Mouse (Mus musculus): ENCODE measurements around the gene Zhx3. TPM values are rescaled to one million over a fixed set of nuclear protein-coding genes. Genes with fewer than 3 reads are reported as not detected.

The Zhx3 gene
- total RNA-seq, 2 experiments from 2014 or later = 71.5 to 73.3 TPM

DNA sequence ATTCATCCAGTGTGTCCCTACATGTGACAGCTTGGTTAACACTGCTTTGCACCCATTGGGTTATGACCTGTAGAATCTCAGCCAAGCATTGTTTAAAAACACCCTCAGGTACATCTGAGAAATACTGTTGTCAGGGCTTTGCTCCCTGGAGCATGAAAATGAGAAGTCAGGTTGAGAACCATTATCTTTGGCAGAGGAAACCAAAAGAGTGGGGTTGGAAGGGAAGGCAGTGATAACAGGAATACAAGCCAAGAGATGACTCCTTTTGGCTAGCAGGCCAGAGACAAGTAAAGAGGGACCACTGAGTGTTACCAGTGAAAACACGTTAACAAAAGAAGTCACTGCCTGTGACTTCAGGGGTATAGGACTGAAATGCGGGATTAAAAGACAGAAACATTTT is 108.4 kb downstream of the Zhx3 start:
- DNase-seq (ENCODE audit: low spot score in 2 of 2) = no peak

DNA sequence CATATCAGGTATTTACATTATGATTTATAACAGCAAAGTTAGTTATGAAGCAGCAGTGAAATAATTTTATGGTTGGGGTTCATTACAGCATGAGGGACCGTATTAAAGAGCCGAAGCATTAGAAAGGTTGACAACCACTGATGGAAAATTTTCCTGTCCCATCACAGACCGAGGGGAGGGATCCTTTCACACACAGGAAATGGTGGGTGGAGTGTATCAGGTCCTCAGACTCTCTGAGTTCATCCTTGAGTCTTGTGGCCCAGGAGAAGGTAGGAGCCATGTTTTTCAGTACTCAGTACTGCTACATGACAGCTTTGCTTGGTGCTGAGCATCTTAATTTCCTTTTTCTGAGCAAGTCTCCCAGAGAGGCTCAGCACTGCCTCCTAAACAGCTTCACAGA is 109.0 kb downstream of the Zhx3 start:
- no peak for DNase-seq (ENCODE audit: low spot score in 2 of 2)

DNA sequence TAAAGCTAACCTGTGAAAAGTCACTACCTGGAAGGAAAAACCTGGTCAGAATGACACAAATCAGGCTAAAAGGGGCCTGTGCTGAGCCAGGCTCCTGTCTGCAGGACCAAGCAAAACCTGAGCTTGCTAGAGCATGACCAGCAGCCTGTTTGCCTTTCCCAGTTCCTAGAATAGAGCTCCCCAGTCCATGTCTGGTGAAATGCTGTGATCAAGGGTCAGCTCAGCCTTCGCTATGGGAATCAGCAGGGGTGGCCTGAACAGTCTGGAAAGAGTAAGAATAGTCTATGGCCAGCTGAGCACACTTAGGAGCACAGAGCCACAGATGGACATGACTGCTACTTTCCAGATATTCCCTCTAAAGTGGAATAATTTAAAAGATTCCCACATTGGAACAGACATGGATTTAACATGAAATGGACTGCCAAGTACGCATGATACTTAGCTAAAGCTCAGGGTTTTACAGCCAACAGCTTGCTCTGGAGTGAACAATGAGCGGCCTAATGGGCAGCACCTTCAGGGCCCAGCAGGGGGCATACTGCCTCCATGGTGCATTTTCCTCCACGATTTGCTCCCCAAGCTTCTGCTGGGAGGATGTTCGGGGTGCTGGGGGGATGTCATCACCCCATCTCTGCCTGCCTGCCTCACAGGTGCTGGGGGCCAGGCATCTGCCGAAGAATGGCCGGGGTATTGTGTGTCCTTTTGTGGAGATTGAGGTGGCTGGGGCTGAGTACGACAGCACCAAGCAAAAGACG is 112.2 kb downstream of the Zhx3 start:
- no peak for DNase-seq (ENCODE audit: low spot score in 2 of 2)

DNA sequence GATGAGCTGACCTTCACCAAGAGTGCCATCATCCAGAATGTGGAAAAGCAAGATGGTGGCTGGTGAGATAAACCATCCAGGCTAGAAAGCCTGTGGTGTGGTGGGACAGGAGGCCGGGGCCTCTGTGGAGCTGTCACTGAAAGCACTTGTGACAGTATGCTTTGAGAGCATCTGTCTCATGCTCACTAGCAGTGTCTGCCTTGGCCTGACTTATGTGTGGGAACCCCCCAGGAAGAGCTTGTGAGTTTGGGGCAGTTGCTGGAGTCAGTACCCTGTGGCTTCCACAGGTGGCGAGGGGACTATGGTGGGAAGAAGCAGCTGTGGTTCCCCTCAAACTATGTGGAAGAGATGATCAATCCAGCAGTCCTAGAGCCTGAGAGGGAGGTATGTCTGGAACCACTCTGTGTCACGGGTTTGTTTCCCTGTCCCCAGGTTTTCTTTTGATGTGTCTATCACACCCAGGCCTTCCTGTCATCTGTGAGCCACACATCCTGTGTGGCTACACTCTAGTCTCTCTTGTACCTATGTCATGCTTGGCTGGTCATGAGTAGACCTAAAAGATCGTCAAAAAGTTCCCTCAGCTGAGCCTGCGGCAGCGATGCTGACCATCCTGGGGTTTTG is 116.1 kb downstream of the Zhx3 start:
- DNase-seq (ENCODE audit: low spot score in 2 of 2) = no peak

DNA sequence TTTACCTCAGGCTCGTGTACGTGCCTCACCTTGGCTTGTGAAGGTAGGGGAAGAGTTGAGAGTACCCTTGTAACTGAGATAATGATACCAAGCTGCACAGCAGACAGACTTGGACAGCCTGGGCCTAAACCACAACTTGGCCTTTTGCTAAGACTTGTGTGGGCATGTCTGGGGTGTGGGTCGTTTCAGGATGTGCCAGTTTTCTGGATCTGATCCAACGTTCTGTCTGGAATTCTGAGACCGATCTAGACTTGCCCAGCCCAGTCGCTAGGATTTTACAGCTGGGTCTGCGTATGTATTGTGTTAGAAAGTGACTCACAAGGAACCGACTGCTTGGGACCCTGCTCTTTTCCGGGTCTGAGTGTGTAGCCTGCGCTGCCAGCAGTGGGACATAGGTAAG is 125.7 kb downstream of the Zhx3 start:
- no peak for DNase-seq (ENCODE audit: low spot score in 2 of 2)

DNA sequence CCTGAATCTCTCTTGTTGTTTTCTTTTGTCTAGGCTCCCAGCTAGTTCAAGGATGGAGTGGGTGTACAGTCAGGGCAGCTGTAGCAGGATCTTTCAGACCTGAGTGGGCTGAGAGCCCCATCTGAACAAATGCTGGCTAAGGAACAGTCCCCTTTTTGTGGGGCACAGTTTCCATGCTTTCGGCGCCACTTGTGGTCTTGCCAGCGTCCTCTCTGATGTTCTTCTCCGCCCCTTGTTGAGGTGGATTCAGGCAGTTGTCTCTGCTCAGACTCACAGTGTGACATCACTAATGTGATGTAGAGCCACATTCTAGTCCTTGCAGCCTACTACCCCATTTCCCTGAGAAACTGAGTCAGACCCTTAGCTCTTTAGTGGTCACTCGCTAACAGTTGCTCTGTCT is 126.2 kb downstream of the Zhx3 start:
- DNase-seq (ENCODE audit: low spot score in 2 of 2) = no peak

DNA sequence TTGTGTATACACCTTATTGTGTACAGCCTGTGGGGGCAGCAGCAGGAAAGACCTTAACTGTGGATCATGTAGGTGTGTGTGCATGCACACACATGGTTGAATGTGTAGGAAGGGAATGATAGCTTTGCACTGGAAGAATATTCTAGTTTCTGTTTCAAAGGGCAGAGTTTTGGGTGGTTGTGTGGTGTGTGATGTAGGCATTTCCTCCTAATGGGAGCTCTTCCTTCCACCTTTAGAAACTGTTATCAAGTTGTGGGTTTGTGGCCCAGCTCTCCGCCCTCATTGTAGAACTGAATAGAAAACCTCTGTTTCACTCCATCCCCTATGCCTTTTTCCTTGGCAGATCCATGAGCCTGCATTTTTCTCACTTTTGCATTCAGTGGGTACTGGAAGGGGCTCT is 127.3 kb downstream of the Zhx3 start:
- no peak for DNase-seq (ENCODE audit: low spot score in 2 of 2)

DNA sequence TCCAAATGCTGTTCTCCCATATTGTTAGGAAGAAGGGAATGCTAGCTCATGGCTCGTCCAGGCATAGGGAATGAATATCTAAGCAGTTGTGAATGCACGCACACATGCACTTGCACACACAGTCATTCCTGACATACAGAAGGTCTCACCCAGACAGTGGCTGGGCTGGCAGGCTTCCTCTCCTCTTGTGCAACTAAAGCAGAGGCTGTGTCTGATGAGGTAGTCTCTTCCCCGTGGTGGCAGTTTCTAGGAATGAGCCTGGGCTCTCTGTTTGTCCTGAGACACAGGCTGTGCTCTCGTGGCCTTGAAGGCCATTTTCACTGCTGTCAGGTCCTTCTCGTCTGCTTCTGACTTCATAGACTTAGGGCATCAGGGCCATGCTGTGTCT is 128.0 kb downstream of the Zhx3 start:
- DNase-seq (ENCODE audit: low spot score in 2 of 2) = no peak

DNA sequence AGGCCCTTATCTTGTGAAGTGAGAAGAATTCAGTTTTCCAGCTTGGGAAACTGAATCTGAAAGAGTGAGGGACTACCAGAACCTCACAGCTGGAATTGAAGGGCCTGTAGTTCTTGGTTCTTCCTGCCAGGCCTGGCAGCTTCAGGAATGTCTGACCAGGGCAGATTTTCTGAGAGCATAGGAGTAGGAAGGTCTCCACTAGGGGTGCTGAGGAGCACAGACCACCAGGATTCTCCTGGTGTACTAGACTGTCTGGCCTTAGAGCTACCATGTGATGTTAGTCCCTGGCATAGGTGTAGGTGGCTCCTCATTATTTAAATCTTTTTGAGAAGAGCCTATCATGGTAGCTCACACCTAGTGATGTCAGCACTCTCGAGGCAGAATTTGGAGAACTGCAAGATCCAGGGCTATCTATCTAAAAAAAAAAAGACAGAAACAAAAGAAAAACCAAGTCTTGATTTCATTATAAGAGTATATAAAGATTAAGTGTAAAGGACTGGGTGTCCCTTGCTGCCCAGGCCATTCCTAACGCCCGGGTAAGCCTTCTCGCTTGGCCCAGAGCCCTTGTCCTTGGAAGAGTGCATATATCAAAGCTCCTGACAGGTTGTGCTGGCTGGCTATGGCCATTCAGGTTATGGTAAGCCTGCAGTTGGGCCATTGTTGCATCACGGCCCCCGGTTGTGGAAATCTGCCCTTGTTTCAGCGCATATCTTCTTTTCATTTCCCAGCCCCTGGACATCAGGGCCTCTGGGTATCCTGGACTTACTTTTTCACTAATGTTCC is 128.6 kb downstream of the Zhx3 start:
- DNase-seq (ENCODE audit: low spot score in 2 of 2) = peak in 1 of 2 experiments; percentile 54

DNA sequence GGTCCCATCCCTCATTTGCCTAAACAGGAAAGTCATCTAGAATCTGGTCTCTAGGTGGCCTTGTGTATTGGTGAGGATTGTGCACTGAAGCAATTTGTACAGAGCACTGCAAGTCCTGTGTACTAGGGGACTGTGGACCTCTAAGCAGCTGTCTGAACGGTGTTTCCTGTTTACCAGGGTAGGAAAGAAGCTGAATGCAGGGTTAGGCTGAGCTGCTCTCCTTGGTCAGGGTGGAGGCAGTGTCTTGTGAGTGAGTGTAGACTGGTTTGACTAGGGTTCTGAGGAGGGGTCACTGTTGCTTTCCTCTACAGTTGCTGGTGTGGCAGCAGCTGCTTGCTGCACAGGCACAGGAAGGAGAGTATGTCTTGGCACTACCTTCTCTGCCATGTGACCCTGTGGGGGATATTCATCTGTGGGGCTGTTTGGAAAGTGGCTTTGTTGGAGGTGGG is 130.6 kb downstream of the Zhx3 start:
- no peak for DNase-seq (ENCODE audit: low spot score in 2 of 2)

DNA sequence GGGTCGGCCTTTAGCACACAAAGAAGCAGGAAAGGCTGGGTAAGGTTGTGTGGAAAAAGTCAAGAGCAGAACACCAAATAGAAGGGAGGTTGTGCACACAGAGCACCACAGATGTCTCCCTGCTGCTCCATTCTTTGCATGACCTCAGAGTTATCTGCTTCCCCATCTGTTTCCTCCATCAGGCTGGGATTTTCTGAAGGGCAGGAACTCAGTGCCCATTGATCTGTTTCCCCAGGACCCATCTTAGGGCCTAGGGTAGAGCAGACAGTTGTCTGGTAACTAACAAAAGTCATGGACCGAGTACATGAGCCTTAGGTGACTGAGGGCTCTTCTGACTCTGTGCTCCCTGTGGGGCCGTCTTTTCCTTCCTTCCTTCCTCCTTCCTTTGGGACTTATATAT is 131.2 kb downstream of the Zhx3 start:
- no peak for DNase-seq (ENCODE audit: low spot score in 2 of 2)

DNA sequence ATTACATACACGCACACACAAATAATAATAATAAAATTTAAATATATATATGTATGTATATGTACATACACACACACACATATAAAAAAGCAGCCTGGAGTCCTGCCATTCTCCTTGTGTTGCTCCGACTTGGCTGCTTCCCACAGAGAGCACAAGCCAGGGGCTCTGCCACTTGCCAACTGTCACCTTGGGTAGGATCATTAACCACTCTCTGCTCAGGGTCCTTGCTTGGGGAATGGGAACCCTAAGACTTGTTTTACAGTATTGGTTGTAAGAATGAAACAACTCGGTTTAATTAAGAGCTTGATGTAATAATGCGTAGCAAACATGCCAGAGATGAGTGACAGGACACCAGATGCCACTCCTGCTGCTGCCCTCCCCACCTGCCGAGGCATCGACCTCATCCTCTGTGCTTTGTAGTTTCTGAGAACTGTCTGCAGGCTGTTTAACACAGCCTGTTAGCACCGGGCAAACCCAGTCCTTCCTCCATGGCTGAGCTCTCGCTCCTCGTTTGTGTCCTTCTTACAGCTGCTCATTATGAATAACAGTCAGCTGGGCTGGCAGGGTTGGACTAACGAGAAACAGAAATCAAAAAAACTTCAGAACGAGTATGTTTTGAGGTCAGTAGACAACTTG is 132.2 kb downstream of the Zhx3 start:
- no peak for DNase-seq (ENCODE audit: low spot score in 2 of 2)

DNA sequence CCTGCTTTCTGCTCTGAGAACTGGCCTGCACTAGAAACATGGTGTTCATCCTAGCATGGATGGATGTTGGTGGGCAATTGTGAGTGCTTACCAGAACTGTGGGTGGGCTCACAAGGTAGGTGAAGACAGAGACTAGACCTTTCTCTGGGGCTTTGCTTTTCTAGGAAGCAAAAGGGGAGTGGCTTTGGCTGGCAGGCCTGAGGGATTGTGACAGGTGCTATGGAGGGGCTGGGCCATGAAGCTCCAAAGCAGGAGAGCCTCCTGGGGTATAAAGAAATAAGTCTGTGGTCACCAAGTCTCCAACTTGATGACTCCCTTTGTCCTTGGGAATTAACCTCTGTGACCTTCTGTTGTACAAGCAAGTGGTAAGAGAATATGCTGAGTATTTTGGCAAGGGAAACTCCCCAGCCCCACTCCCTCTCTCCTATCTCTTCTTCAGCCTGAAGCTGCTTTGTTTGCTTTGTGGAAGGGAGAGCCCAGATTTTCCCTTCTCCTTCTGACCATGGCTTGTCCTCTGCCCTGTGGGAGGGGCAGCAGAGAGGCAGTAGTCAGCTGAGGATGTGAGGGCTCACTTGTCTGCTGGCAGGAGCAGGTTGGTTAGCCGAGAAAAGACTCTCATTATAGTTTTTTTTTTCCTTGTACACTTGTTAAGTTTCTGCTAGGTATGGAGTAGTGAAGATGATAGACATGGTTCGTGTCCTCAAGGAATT is 133.0 kb downstream of the Zhx3 start:
- no peak for DNase-seq (ENCODE audit: low spot score in 2 of 2)

DNA sequence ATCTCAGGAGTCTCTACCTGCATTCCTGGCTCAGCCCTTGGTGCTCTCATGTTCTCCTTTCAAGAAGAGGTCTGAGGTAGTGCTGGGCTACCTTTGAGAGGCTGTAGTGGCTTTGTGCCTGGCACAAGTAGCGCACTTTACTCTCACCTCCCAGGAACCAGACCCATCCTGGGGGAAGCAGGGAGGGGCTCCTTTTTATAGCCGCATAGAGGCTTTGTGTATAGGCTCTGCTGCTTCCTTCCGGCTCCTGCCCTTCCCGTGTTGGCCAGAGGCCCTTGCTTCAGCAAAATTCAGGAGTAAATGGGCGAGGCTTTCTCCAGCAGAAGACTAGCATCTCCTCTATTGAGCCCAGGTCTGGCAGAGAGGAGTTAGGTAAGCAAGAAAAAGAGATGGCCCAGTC is 134.4 kb downstream of the Zhx3 start:
- no peak for DNase-seq (ENCODE audit: low spot score in 2 of 2)

DNA sequence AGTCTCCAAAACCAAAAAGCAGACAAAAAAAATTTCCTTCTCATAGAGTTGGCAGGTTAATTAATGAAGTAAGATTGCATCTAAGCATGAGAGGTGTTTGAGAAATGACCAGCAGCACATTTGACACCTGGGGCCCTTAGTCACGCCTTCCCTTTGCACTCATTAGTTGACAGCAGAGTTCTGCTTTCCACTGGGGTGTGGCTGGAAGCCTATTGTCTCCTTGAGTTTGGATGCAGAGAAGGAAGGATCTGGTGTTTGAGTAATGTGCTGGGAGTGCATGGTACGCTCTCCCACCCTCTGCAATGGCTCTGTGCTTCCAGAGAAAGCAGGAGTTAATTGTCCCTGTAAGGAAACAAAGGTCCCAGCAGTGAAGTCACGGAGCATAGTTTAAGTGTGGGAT is 136.3 kb downstream of the Zhx3 start:
- no peak for DNase-seq (ENCODE audit: low spot score in 2 of 2)

DNA sequence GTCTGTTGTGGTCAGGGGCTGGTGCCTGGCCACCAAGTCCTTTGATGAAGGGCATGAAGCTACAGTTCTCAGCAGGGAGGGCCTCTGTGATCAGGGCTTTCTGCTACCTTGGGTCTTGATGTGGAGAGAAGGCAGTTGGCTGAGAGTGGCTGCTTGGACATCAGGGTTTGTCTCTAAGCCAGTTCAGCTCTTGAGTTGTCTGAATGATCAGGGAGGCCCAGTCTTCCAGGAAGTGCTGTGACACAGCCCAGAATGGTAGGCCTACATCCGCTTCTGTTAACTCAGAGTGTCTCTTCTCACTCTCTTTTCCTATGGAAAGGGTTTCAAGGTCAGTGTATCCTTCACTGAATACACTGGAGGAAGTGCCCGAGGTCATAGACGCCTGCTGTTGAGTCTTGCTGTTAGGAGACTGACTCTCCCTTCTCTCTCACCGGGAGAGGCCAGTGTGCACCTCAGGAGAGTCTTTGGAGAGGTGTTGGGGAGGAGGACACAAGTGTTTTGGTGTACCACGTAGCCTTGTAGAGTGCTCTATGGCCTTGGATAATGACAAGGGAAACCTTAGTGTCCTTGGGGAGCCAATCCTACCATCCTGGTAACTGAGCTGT is 137.0 kb downstream of the Zhx3 start:
- DNase-seq (ENCODE audit: low spot score in 2 of 2) = no peak

DNA sequence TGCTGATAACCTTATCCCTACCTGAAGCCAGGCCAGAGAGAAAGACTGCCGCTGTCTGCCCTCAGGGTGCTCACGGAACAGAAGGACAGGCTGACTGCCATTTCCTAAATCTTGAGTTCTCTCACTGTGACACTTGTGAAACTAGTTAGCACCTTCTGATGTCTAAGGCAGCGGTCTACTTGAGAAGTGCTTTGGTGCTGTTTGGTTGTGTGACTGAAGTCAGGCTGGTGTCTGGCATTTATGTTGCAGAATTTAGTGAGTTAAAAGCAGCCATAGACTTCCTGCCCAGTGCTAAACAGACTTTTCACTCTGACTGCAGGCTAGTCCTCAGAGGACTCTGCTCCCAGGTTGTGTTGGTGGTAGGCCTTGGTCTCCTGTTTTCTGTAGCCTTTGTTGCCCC is 138.5 kb downstream of the Zhx3 start:
- no peak for DNase-seq (ENCODE audit: low spot score in 2 of 2)

DNA sequence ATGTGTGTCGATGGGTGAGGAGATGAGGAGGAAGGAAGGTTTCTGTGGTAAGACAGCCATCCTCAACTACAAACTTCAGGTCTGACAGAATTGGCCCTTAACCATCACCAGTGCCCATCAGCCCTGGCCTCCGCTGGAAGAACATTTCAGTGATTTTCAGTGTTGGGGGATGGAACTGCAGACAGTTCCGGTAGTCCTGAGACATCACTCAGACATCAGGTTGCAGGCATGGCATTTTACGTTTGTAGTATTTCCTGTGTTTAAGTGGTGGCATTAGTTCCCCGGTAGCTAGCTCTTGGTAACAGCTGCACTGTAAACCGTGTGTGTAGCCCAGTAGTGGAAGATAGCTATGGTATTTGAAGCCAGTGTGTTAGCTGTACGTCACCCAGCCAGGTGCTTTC is 139.7 kb downstream of the Zhx3 start:
- no peak for DNase-seq (ENCODE audit: low spot score in 2 of 2)

DNA sequence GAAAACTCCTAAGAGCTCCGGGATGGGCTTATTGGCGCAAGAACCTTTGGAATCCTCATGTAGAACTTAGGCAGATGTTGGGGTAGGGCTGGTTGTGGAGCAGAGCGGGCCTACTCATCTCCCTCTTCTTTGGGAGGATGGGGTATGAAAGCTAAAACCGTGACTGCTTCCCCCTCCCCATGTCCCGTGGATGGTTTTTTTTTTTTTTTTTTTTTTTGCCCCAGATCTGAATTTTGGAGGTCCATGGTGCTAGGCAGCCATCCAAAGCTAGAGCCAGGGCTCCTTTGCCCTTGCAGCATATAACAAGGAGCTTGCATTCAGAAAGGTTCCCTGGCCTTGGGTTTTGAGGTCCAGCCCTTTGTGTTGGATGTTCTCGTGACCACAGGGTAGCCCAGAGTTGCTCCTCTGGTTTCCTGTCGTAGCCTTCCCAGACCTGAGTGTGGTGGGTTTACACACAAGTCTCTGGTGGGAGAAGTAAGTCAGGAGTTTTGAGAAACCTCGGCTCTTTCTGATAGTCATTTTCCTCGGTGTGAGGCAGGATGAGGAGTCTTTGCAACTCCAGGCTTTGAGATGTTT is 140.3 kb downstream of the Zhx3 start:
- no peak for DNase-seq (ENCODE audit: low spot score in 2 of 2)

DNA sequence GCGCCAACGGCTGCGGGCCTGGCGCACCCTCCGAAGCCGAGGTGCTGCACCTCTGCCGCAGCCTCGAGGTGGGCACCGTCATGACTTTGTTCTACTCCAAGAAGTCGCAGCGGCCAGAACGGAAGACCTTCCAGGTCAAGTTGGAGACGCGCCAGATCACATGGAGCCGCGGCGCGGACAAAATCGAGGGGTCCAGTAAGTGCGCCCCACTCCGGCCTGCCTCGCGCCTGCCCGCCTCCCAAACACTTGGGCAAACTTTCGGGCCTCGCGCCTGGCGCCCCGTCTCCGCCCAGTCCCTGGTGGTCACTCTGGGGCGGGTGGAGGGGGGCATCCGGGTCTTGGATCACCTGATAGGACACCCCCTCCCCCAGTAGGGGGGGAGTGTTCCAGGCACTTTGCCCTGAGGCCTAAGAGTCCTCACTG is 140.9 kb downstream of the Zhx3 start:
- peak; percentile 35 to 44 for DNase-seq (ENCODE audit: low spot score in 2 of 2)

Measured in adrenal gland, postnatal 4 days (tissue).